Mouse (Mus musculus): ENCODE measurements around the gene Comt. TPM values are rescaled to one million over a fixed set of nuclear protein-coding genes. Genes with fewer than 3 reads are reported as not detected.

Gene Comt
- polyA plus RNA-seq, 1 experiment from 2014 or later = 112 TPM

DNA sequence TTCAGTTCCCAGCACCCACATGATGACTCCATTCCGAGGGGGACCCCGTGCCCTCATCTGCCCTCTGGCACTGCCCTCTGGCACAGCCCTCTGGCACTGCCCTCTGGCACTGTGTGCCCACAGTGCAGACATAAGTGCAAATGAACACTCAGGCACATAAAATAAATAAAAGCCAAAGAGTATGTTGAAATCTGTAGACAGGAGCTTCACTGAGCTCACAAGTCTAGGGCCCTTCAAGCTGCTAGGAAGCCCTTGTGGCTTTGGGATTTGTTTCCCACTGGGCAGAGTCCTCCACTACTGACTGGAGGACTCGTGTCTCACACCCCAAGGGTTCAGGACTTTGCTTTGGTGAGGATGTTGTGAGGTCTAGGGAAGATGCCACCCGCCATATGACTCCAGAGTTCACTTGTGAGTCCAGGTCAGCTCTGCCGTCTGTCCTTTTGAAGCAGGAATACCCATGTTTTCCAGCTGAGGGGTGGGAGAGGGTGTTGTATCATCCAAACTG is 1.4 kb upstream of the Comt start:
- H3K27me3 ChIP-seq (ENCODE audit: control insufficient read depth, insufficient read depth, low read depth, low read length) = no peaks in the 10 kb centered on the region
- no peak overlapping the region for H3K4me2 ChIP-seq (ENCODE audit: low read length)
- no peak overlapping the region for H3K9ac ChIP-seq (ENCODE audit: low read depth, low read length)
- H3K4me3 ChIP-seq (ENCODE audit: low read depth, low read length) = no peak overlapping the region
- WGBS = 83% methylated on average over 5 of the region's 5 CpGs
- H3K27ac ChIP-seq (ENCODE audit: low read length) = no peak overlapping the region
- H3K4me1 ChIP-seq (ENCODE audit: control insufficient read depth, insufficient read depth, low read length) = peaks cover 24% of the 10 kb centered on the region
- H3K9me3 ChIP-seq (replicated peaks; ENCODE audit: control insufficient read depth, low read length, poor library complexity, severe bottlenecking) = no peaks in the 10 kb centered on the region
- ATAC-seq = no peak
- H3K36me3 ChIP-seq (ENCODE audit: control insufficient read depth, insufficient read depth, low read length) = no peaks in the 10 kb centered on the region

GRCm38 (mm10) chr16:18426215-18426791 is 349 bp downstream of the Comt start, which contains the start of gene Txnrd2:
Gene Txnrd2, plus strand, starts transcription at chr16:18426384.
- ATAC-seq = peak; percentile 90
- Histone ChIP-seq H3K4me2 (ENCODE audit: low read length) (peak within 1 kb of the TSS; percentile 73), H3K4me1 (ENCODE audit: control insufficient read depth, insufficient read depth, low read length) (peaks cover 24% of the 10 kb centered on the region), H3K4me3 (ENCODE audit: low read depth, low read length) (peak within 1 kb of the TSS; percentile 92), H3K9me3 (replicated peaks; ENCODE audit: control insufficient read depth, low read length, poor library complexity, severe bottlenecking) (no peaks in the 10 kb centered on the region), H3K27me3 (ENCODE audit: control insufficient read depth, insufficient read depth, low read depth, low read length) (no peaks in the 10 kb centered on the region), H3K9ac (ENCODE audit: low read depth, low read length) (peak within 1 kb of the TSS; percentile 97), H3K27ac (ENCODE audit: low read length) (peak within 1 kb of the TSS; percentile 77), H3K36me3 (ENCODE audit: control insufficient read depth, insufficient read depth, low read length) (no peaks in the 10 kb centered on the region; the same call in 1 of the 2 replicates)
- WGBS = under 1% methylated on average over 52 of the region's 52 CpGs

- Histone ChIP-seq H3K4me3 (ENCODE audit: low read depth, low read length) (peak overlapping the region; percentile 92), H3K36me3 (ENCODE audit: control insufficient read depth, insufficient read depth, low read length) (no peaks in the 10 kb centered on the region; the same call in 1 of the 2 replicates), H3K27ac (ENCODE audit: low read length) (peak overlapping the region; percentile 77), H3K27me3 (ENCODE audit: control insufficient read depth, insufficient read depth, low read depth, low read length) (no peaks in the 10 kb centered on the region), H3K4me2 (ENCODE audit: low read length) (peak overlapping the region; percentile 73), H3K4me1 (ENCODE audit: control insufficient read depth, insufficient read depth, low read length) (peaks cover 24% of the 10 kb centered on the region), H3K9ac (ENCODE audit: low read depth, low read length) (peak overlapping the region; percentile 97), H3K9me3 (replicated peaks; ENCODE audit: control insufficient read depth, low read length, poor library complexity, severe bottlenecking) (no peaks in the 10 kb centered on the region)
- ATAC-seq = peak; percentile 65
- WGBS = 26% methylated on average over 10 of the region's 10 CpGs
Measured at GRCm38 (mm10) chr16:18425475-18426214, 1.0 kb downstream of the Comt start.

DNA sequence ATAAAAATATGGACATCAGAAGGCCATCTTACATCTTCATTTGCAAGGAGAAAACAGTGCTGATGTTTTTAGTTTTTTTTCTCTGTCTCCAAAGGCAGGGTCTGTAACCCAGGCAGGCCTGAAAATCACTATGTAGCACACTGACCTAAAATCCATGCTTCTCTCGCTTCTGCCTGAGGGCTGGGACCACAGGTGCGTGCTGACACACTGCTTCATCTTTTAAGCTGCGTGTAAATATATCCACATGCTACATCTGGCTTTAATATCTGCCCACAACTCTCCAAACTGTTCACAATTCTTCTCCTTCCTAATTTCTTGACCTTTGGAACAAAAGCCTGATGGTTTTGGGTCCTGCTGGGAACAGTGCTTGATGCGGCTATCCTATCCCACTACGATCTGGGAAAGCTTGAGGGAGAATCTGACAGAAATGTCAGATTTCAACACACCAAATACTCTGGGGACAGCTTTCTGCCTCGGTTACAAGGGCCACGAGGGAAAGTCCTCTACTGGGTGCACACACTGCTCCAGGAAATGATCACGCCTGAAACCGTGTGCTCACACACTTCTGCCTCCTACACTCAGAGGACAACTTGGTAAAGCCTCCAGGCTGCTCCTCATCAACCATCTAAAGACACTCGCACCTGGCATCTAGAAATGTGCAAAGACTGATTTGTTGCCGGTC is 2.1 kb downstream of the Comt start:
- H3K36me3 ChIP-seq (ENCODE audit: control insufficient read depth, insufficient read depth, low read length) = no peaks in the 10 kb centered on the region; the same call in 1 of the 2 replicates
- WGBS = 78% methylated on average over 11 of the region's 11 CpGs
- H3K4me2 ChIP-seq (ENCODE audit: low read length) = peak overlapping the region; percentile 73
- no peak overlapping the region for H3K27ac ChIP-seq (ENCODE audit: low read length)
- no peaks in the 10 kb centered on the region for H3K9me3 ChIP-seq (replicated peaks; ENCODE audit: control insufficient read depth, low read length, poor library complexity, severe bottlenecking)
- H3K9ac ChIP-seq (ENCODE audit: low read depth, low read length) = 0 out of 2 replicates have a peak overlapping the region, but pooled peaks have one; percentile 37
- peaks cover 24% of the 10 kb centered on the region for H3K4me1 ChIP-seq (ENCODE audit: control insufficient read depth, insufficient read depth, low read length)
- no peak overlapping the region for H3K4me3 ChIP-seq (ENCODE audit: low read depth, low read length)
- no peak for ATAC-seq
- H3K27me3 ChIP-seq (ENCODE audit: control insufficient read depth, insufficient read depth, low read depth, low read length) = no peaks in the 10 kb centered on the region

GRCm38 (mm10) chr16:18423915-18424265 is 2.8 kb downstream of the Comt start:
- no peak for ATAC-seq
- H3K4me1 ChIP-seq (ENCODE audit: control insufficient read depth, insufficient read depth, low read length) = peaks cover 24% of the 10 kb centered on the region
- H3K36me3 ChIP-seq (ENCODE audit: control insufficient read depth, insufficient read depth, low read length) = no peaks in the 10 kb centered on the region; the same call in 1 of the 2 replicates
- no peaks in the 10 kb centered on the region for H3K9me3 ChIP-seq (replicated peaks; ENCODE audit: control insufficient read depth, low read length, poor library complexity, severe bottlenecking)
- no peak overlapping the region for H3K4me3 ChIP-seq (ENCODE audit: low read depth, low read length)
- no peak overlapping the region for H3K9ac ChIP-seq (ENCODE audit: low read depth, low read length)
- 91% methylated on average over 5 of the region's 5 CpGs for WGBS
- no peak overlapping the region for H3K4me2 ChIP-seq (ENCODE audit: low read length)
- no peaks in the 10 kb centered on the region for H3K27me3 ChIP-seq (ENCODE audit: control insufficient read depth, insufficient read depth, low read depth, low read length)
- no peak overlapping the region for H3K27ac ChIP-seq (ENCODE audit: low read length)

DNA sequence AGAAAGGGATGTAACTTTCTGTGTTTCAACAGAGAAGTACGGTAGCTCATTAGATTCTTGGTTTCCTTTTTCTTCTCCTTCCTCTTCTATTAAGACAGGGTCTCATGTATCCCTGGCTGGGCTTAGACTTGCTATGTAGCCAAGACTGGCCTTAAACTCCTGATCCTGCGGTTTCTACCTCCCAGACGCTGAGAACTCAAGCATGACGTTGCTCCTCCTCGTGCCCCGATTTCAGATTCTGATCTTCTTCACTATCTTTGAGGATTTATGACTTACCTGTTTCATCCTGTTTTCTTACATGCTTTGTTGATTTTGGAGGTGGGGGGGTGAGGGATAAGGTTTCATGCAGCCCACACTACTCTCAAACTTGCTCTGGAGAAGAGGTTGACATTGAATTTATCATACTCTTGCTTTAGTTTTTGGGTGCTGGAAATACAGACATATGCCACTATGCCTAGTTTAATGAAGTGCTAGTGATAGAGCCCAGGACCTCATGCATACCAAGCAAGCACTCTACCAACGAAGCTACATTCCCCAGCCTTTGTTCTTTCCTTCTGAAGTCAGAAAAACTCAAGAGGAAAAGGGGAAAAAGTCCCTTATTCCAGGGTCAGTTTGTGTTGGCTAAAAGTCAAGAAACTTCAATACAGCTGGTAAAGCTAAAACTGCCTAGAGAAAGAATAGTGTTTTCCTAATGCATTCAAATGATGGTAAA is 3.3 kb downstream of the Comt start:
- 85% methylated on average over 7 of the region's 7 CpGs for WGBS
- Histone ChIP-seq H3K27me3 (ENCODE audit: control insufficient read depth, insufficient read depth, low read depth, low read length) (no peaks in the 10 kb centered on the region), H3K4me3 (ENCODE audit: low read depth, low read length) (no peak overlapping the region), H3K9me3 (replicated peaks; ENCODE audit: control insufficient read depth, low read length, poor library complexity, severe bottlenecking) (no peaks in the 10 kb centered on the region), H3K4me1 (ENCODE audit: control insufficient read depth, insufficient read depth, low read length) (peaks cover 24% of the 10 kb centered on the region), H3K9ac (ENCODE audit: low read depth, low read length) (no peak overlapping the region), H3K4me2 (ENCODE audit: low read length) (no peak overlapping the region), H3K36me3 (ENCODE audit: control insufficient read depth, insufficient read depth, low read length) (peaks cover 1% of the 10 kb centered on the region; the same call in 1 of the 2 replicates), H3K27ac (ENCODE audit: low read length) (no peak overlapping the region)
- ATAC-seq = no peak

GRCm38 (mm10) chr16:18420571-18420970 is 6.1 kb downstream of the Comt start:
- Histone ChIP-seq H3K4me2 (ENCODE audit: low read length) (no peak overlapping the region), H3K27ac (ENCODE audit: low read length) (no peak overlapping the region), H3K9me3 (replicated peaks; ENCODE audit: control insufficient read depth, low read length, poor library complexity, severe bottlenecking) (no peaks in the 10 kb centered on the region), H3K4me1 (ENCODE audit: control insufficient read depth, insufficient read depth, low read length) (peaks cover 20% of the 10 kb centered on the region), H3K4me3 (ENCODE audit: low read depth, low read length) (no peak overlapping the region), H3K36me3 (ENCODE audit: control insufficient read depth, insufficient read depth, low read length) (peaks cover 3% of the 10 kb centered on the region), H3K9ac (ENCODE audit: low read depth, low read length) (no peak overlapping the region), H3K27me3 (ENCODE audit: control insufficient read depth, insufficient read depth, low read depth, low read length) (no peaks in the 10 kb centered on the region)
- 69% methylated on average over 3 of the region's 3 CpGs for WGBS
- ATAC-seq = no peak

DNA sequence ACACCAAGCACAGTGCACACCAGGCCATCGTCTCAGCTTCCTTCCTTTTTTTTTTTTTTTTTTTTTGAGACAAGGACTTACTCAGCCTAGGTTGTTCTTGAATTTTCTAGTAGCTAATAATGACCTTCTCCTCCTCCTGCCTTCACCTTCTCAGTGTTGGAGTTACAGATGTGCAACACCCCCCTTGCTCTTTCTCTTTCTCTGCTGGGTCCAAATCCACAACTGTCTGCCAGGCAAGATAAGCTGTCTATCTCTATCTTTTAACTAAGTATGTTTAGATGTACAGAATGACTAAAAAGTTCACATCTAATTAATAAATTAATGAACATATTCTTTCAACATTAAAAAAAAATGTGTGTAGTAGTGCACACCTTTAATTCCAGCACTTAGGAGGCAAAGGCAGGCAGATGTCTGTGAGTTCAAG is 7.0 kb downstream of the Comt start:
- Histone ChIP-seq H3K4me1 (ENCODE audit: control insufficient read depth, insufficient read depth, low read length) (peaks cover 11% of the 10 kb centered on the region), H3K4me2 (ENCODE audit: low read length) (no peak overlapping the region), H3K27ac (ENCODE audit: low read length) (no peak overlapping the region), H3K27me3 (ENCODE audit: control insufficient read depth, insufficient read depth, low read depth, low read length) (no peaks in the 10 kb centered on the region), H3K9me3 (replicated peaks; ENCODE audit: control insufficient read depth, low read length, poor library complexity, severe bottlenecking) (no peaks in the 10 kb centered on the region), H3K9ac (ENCODE audit: low read depth, low read length) (no peak overlapping the region), H3K4me3 (ENCODE audit: low read depth, low read length) (no peak overlapping the region), H3K36me3 (ENCODE audit: control insufficient read depth, insufficient read depth, low read length) (peaks cover 7% of the 10 kb centered on the region)
- no peak for ATAC-seq
- WGBS = 87% methylated on average over 1 of the region's 1 CpGs
